Mouse (Mus musculus): Measurements from ENCODE around the gene Mep1a. TPM values are rescaled to one million over a fixed set of nuclear protein-coding genes. Genes with fewer than 3 reads are reported as not detected.
"Not testable (repeated sequence)": the region's sequence is repeated elsewhere in the genome, so short reads cannot be mapped to it uniquely, and the experiment has no call there.

The Mep1a gene
- polyA plus RNA-seq, 1 experiment from 2014 or later = not detected

- Histone ChIP-seq H3K4me1 (ENCODE audit: control insufficient read depth, insufficient read depth, low read length) (no peaks in the 10 kb centered on the region), H3K27ac (replicated peaks; ENCODE audit: low read depth, low read length) (no peak overlapping the region), H3K9ac (replicated peaks; ENCODE audit: low read length) (no peak overlapping the region), H3K9me3 (replicated peaks; ENCODE audit: control insufficient read depth, low read length) (no peaks in the 10 kb centered on the region), H3K4me3 (ENCODE audit: low read depth, low read length) (no peak overlapping the region), H3K36me3 (replicated peaks; ENCODE audit: control insufficient read depth, insufficient read depth, low read depth, low read length) (no peaks in the 10 kb centered on the region), H3K4me2 (ENCODE audit: low read depth, low read length) (no peak overlapping the region), H3K27me3 (ENCODE audit: control insufficient read depth, insufficient read depth, low read length) (no peaks in the 10 kb centered on the region)
- ATAC-seq (replicated peaks; ENCODE audit: insufficient number of reproducible peaks, low FRiP score, low TSS enrichment, low read depth) (no peak), DNase-seq (ENCODE audit: low spot score) (no peak)
- 82% methylated on average over 1 of the region's 1 CpGs for WGBS
Observed at GRCm38 (mm10) chr17:43500513-43500912, 2.1 kb downstream of the Mep1a start.

- no peak overlapping the region for H3K4me3 ChIP-seq (ENCODE audit: low read depth, low read length)
- ATAC-seq (replicated peaks; ENCODE audit: insufficient number of reproducible peaks, low FRiP score, low TSS enrichment, low read depth) (no peak), DNase-seq (ENCODE audit: low spot score) (no peak)
- 83% methylated on average over 4 of the region's 4 CpGs for WGBS
- H3K36me3 ChIP-seq (replicated peaks; ENCODE audit: control insufficient read depth, insufficient read depth, low read depth, low read length) = no peaks in the 10 kb centered on the region
- H3K27ac ChIP-seq (replicated peaks; ENCODE audit: low read depth, low read length) = no peak overlapping the region
- no peak overlapping the region for H3K4me2 ChIP-seq (ENCODE audit: low read depth, low read length)
- no peaks in the 10 kb centered on the region for H3K4me1 ChIP-seq (ENCODE audit: control insufficient read depth, insufficient read depth, low read length)
- H3K27me3 ChIP-seq (ENCODE audit: control insufficient read depth, insufficient read depth, low read length) = no peaks in the 10 kb centered on the region
- no peak overlapping the region for H3K9ac ChIP-seq (replicated peaks; ENCODE audit: low read length)
- no peaks in the 10 kb centered on the region for H3K9me3 ChIP-seq (replicated peaks; ENCODE audit: control insufficient read depth, low read length)
Observed at GRCm38 (mm10) chr17:43497521-43497920, 5.1 kb downstream of the Mep1a start.

- no peak for DNase-seq (ENCODE audit: low spot score)
- H3K4me2 ChIP-seq (ENCODE audit: low read depth, low read length) = no peak overlapping the region
- no peaks in the 10 kb centered on the region for H3K27me3 ChIP-seq (ENCODE audit: control insufficient read depth, insufficient read depth, low read length)
- 79% methylated on average over 5 of the region's 5 CpGs for WGBS
- no peaks in the 10 kb centered on the region for H3K4me1 ChIP-seq (ENCODE audit: control insufficient read depth, insufficient read depth, low read length)
- no peak overlapping the region for H3K9ac ChIP-seq (replicated peaks; ENCODE audit: low read length)
- H3K36me3 ChIP-seq (replicated peaks; ENCODE audit: control insufficient read depth, insufficient read depth, low read depth, low read length) = no peaks in the 10 kb centered on the region
- H3K9me3 ChIP-seq (replicated peaks; ENCODE audit: control insufficient read depth, low read length) = no peaks in the 10 kb centered on the region
- no peak for ATAC-seq (replicated peaks; ENCODE audit: insufficient number of reproducible peaks, low FRiP score, low TSS enrichment, low read depth)
- no peak overlapping the region for H3K4me3 ChIP-seq (ENCODE audit: low read depth, low read length)
- H3K27ac ChIP-seq (replicated peaks; ENCODE audit: low read depth, low read length) = no peak overlapping the region
Observed at GRCm38 (mm10) chr17:43495502-43495901, 7.1 kb downstream of the Mep1a start.

- H3K9me3 ChIP-seq (replicated peaks; ENCODE audit: control insufficient read depth, low read length); H3K27ac ChIP-seq (replicated peaks; ENCODE audit: low read depth, low read length); H3K4me1 ChIP-seq (ENCODE audit: control insufficient read depth, insufficient read depth, low read length); H3K4me3 ChIP-seq (ENCODE audit: low read depth, low read length); H3K4me2 ChIP-seq (ENCODE audit: low read depth, low read length); H3K36me3 ChIP-seq (replicated peaks; ENCODE audit: control insufficient read depth, insufficient read depth, low read depth, low read length); H3K27me3 ChIP-seq (ENCODE audit: control insufficient read depth, insufficient read depth, low read length); H3K9ac ChIP-seq (replicated peaks; ENCODE audit: low read length); DNase-seq (ENCODE audit: low spot score); ATAC-seq (replicated peaks; ENCODE audit: insufficient number of reproducible peaks, low FRiP score, low TSS enrichment, low read depth): not testable (repeated sequence)
- WGBS = 98% methylated on average over 5 of the region's 10 CpGs
Observed at GRCm38 (mm10) chr17:43490371-43490770, 12.2 kb downstream of the Mep1a start.

GRCm38 (mm10) chr17:43488439-43489151 is 14.0 kb downstream of the Mep1a start:
- H3K4me2 ChIP-seq (ENCODE audit: low read depth, low read length) = no peak overlapping the region
- no peak overlapping the region for H3K9ac ChIP-seq (replicated peaks; ENCODE audit: low read length)
- H3K9me3 ChIP-seq (replicated peaks; ENCODE audit: control insufficient read depth, low read length) = no peaks in the 10 kb centered on the region
- H3K4me3 ChIP-seq (ENCODE audit: low read depth, low read length) = no peak overlapping the region
- H3K4me1 ChIP-seq (ENCODE audit: control insufficient read depth, insufficient read depth, low read length) = no peaks in the 10 kb centered on the region
- DNase-seq (ENCODE audit: low spot score) (no peak), ATAC-seq (replicated peaks; ENCODE audit: insufficient number of reproducible peaks, low FRiP score, low TSS enrichment, low read depth) (no peak)
- WGBS = 94% methylated on average over 2 of the region's 2 CpGs
- no peak overlapping the region for H3K27ac ChIP-seq (replicated peaks; ENCODE audit: low read depth, low read length)
- no peaks in the 10 kb centered on the region for H3K27me3 ChIP-seq (ENCODE audit: control insufficient read depth, insufficient read depth, low read length)
- no peaks in the 10 kb centered on the region for H3K36me3 ChIP-seq (replicated peaks; ENCODE audit: control insufficient read depth, insufficient read depth, low read depth, low read length)

GRCm38 (mm10) chr17:43485982-43486381 is 16.6 kb downstream of the Mep1a start:
- Histone ChIP-seq H3K4me3 (ENCODE audit: low read depth, low read length) (no peak overlapping the region), H3K27me3 (ENCODE audit: control insufficient read depth, insufficient read depth, low read length) (no peaks in the 10 kb centered on the region), H3K27ac (replicated peaks; ENCODE audit: low read depth, low read length) (no peak overlapping the region), H3K9ac (replicated peaks; ENCODE audit: low read length) (no peak overlapping the region), H3K4me1 (ENCODE audit: control insufficient read depth, insufficient read depth, low read length) (no peaks in the 10 kb centered on the region), H3K9me3 (replicated peaks; ENCODE audit: control insufficient read depth, low read length) (no peaks in the 10 kb centered on the region), H3K4me2 (ENCODE audit: low read depth, low read length) (no peak overlapping the region), H3K36me3 (replicated peaks; ENCODE audit: control insufficient read depth, insufficient read depth, low read depth, low read length) (no peaks in the 10 kb centered on the region)
- DNase-seq (ENCODE audit: low spot score) (no peak), ATAC-seq (replicated peaks; ENCODE audit: insufficient number of reproducible peaks, low FRiP score, low TSS enrichment, low read depth) (no peak)
- 83% methylated on average over 3 of the region's 3 CpGs for WGBS

GRCm38 (mm10) chr17:43477621-43478020 is 25.0 kb downstream of the Mep1a start:
- H3K27me3 ChIP-seq (ENCODE audit: control insufficient read depth, insufficient read depth, low read length) = no peaks in the 10 kb centered on the region
- no peak for ATAC-seq (replicated peaks; ENCODE audit: insufficient number of reproducible peaks, low FRiP score, low TSS enrichment, low read depth)

GRCm38 (mm10) chr17:43474775-43475174 is 27.8 kb downstream of the Mep1a start:
- H3K27me3 ChIP-seq (ENCODE audit: control insufficient read depth, insufficient read depth, low read length) = no peaks in the 10 kb centered on the region
- H3K9me3 ChIP-seq (replicated peaks; ENCODE audit: control insufficient read depth, low read length) = no peaks in the 10 kb centered on the region
- no peak overlapping the region for H3K9ac ChIP-seq (replicated peaks; ENCODE audit: low read length)
- no peak for ATAC-seq (replicated peaks; ENCODE audit: insufficient number of reproducible peaks, low FRiP score, low TSS enrichment, low read depth)
- H3K4me2 ChIP-seq (ENCODE audit: low read depth, low read length) = no peak overlapping the region
- 92% methylated on average over 16 of the region's 16 CpGs for WGBS
- no peaks in the 10 kb centered on the region for H3K4me1 ChIP-seq (ENCODE audit: control insufficient read depth, insufficient read depth, low read length)
- no peak for DNase-seq (ENCODE audit: low spot score)
- H3K4me3 ChIP-seq (ENCODE audit: low read depth, low read length) = no peak overlapping the region
- H3K27ac ChIP-seq (replicated peaks; ENCODE audit: low read depth, low read length) = no peak overlapping the region
- H3K36me3 ChIP-seq (replicated peaks; ENCODE audit: control insufficient read depth, insufficient read depth, low read depth, low read length) = no peaks in the 10 kb centered on the region

More at GRCm38 (mm10) chr17:43477621-43478020, 25.0 kb downstream of the Mep1a start:
- H3K9me3 ChIP-seq (replicated peaks; ENCODE audit: control insufficient read depth, low read length) = no peaks in the 10 kb centered on the region
- no peak overlapping the region for H3K4me3 ChIP-seq (ENCODE audit: low read depth, low read length)
- no peak overlapping the region for H3K4me2 ChIP-seq (ENCODE audit: low read depth, low read length)
- H3K9ac ChIP-seq (replicated peaks; ENCODE audit: low read length) = no peak overlapping the region
- DNase-seq (ENCODE audit: low spot score) = no peak
- no peak overlapping the region for H3K27ac ChIP-seq (replicated peaks; ENCODE audit: low read depth, low read length)
- no peaks in the 10 kb centered on the region for H3K36me3 ChIP-seq (replicated peaks; ENCODE audit: control insufficient read depth, insufficient read depth, low read depth, low read length)
- H3K4me1 ChIP-seq (ENCODE audit: control insufficient read depth, insufficient read depth, low read length) = no peaks in the 10 kb centered on the region

Data from embryonic facial prominence, embryonic 11.5 days (tissue).